Comparison of ENCODE assay signal across 31 mouse cellular contexts in the genomic region with DNA sequence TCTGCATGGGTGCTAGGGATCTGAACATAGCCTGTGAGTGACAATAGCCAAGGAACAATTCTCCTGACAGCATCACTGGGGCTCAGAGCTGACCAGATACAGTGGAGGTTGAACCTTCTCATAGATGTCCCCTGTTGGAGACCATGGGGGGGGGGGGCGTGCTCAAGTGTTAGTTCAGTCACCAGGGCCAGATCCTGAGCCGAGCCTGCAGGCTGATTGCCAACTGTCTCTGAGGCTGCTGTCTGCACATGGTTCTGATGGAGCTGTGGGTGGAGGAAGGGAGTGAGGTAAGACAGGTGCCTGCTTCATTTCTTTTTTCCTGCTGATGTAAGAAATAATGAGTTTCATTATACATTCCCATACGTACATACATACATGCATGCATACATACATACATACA. TPM values are rescaled to one million over a fixed set of nuclear protein-coding genes. Genes with fewer than 3 reads are reported as not detected.
"Had no signal": no experiment of that assay in that cellular context is flagged by ENCODE, and none has a peak within 500 bp of the region (broad histone marks: within the 10 kb centered on the region; RNA-seq: fewer than 3 reads in every experiment).

No protein-coding gene starts in this region.

- H3K4me3 ChIP-seq: gastrocnemius, adult 2 months; heart, adult 2 months; hindbrain, embryonic 10.5 days; hindbrain, embryonic 12.5 days; intestine, embryonic 15.5 days; layer of hippocampus, adult 2 months; limb, embryonic 10.5 days; limb, embryonic 12.5 days; liver, embryonic 13.5 days; liver, embryonic 15.5 days had no signal

- DNase-seq: gastrocnemius, adult 2 months; gastrocnemius, postnatal 10 days; gastrocnemius, postnatal 25 days; heart, adult 2 months; heart, postnatal 10 days; heart, postnatal 4 days; kidney, adult 18-20 months; kidney, adult 8-10 months; kidney, postnatal 14 days; kidney, postnatal 4 days; liver; liver, embryonic 13.5 days had no signal

- ATAC-seq: hindbrain, embryonic 16.5 days; inflammation-experienced regulatory T-cells, adult 6 months; intestine, embryonic 15.5 days; intestine, postnatal 0 days had no signal

- H3K36me3 ChIP-seq: hindbrain, embryonic 10.5 days; hindbrain, embryonic 12.5 days; intestine, embryonic 15.5 days; limb, embryonic 10.5 days; limb, embryonic 12.5 days; liver, embryonic 13.5 days; liver, embryonic 15.5 days had no signal

- H3K4me1 ChIP-seq: liver, embryonic 13.5 days; liver, embryonic 15.5 days had no signal

- H3K27ac ChIP-seq: gastrocnemius, adult 2 months; heart, adult 2 months; hindbrain, embryonic 10.5 days; hindbrain, embryonic 12.5 days; hindbrain, embryonic 14.5 days; intestine, embryonic 15.5 days; layer of hippocampus, adult 2 months; limb, embryonic 10.5 days; limb, embryonic 12.5 days; liver, embryonic 13.5 days; liver, embryonic 15.5 days had no signal

- H3K9ac ChIP-seq: hindbrain, embryonic 12.5 days; hindbrain, embryonic 14.5 days; intestine, embryonic 15.5 days; limb, embryonic 12.5 days; liver, embryonic 13.5 days; liver, embryonic 15.5 days had no signal

- H3K4me2 ChIP-seq: heart, embryonic 11.5 days; hindbrain, embryonic 12.5 days; hindbrain, embryonic 14.5 days; intestine, embryonic 15.5 days; limb, embryonic 12.5 days; liver, embryonic 11.5 days; liver, embryonic 13.5 days; liver, embryonic 15.5 days had no signal

- H3K27me3 ChIP-seq: intestine, embryonic 15.5 days; limb, embryonic 12.5 days had no signal

- H3K9me3 ChIP-seq: hindbrain, embryonic 10.5 days; hindbrain, embryonic 12.5 days; intestine, embryonic 15.5 days; limb, embryonic 10.5 days; liver, embryonic 13.5 days; liver, embryonic 15.5 days had no signal

RNA-seq across cellular contexts. Expression of gene Loxl1, which starts 5.3 kb away (rescaled TPM):
- polyA plus RNA-seq: inflammation-experienced regulatory T-cells, adult 6 months had no signal

RNA-seq across cellular contexts. Expression of gene Tbc1d21, which starts 51.9 kb away (rescaled TPM):
- polyA plus RNA-seq: frontal cortex, adult 2 months; heart, adult 2 months; heart, embryonic 11.5 days; heart, embryonic 14.5 days; heart, embryonic 16.5 days; hindbrain, embryonic 10.5 days; hindbrain, embryonic 12.5 days; hindbrain, embryonic 14.5 days; hindbrain, embryonic 16.5 days; inflammation-experienced regulatory T-cells, adult 6 months; intestine, embryonic 15.5 days; intestine, postnatal 0 days; kidney, embryonic 14.5 days; kidney, embryonic 16.5 days; limb, embryonic 10.5 days; limb, embryonic 12.5 days; limb, embryonic 14.5 days; liver, embryonic 11.5 days; liver, embryonic 13.5 days; liver, embryonic 15.5 days had no signal
